Mouse (Mus musculus): Measurements from ENCODE around the gene Mia3. TPM values are rescaled to one million over a fixed set of nuclear protein-coding genes. Genes with fewer than 3 reads are reported as not detected.
"Not testable (repeated sequence)": the region's sequence is repeated elsewhere in the genome, so short reads cannot be mapped to it uniquely, and the experiment has no call there.

Mia3 gene
- total RNA-seq, 1 experiment from 2014 or later, result 182 TPM

DNA sequence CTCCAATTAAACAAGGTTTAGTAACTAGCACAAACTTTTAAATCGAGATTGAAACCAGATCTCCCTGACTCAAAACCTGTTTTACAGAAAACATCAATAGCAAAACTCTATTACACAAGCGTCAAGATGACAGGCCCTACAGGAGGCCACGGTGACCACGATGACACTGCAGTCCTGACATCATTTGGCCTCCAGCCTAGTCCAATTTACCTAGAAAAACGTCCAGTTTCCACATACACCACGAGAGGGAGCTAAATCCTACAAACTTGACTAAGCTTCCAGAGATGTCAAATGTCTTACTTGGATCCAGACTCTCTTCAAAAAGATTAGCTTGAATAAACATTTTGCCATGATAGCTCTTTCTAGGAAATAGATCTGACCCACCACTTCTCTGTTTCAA, 19.5 kb downstream of the Mia3 start:
- peak; percentile 86 for ATAC-seq (ENCODE audit: extremely low read depth, insufficient number of reproducible peaks, low FRiP score, poor library complexity, severe bottlenecking)

DNA sequence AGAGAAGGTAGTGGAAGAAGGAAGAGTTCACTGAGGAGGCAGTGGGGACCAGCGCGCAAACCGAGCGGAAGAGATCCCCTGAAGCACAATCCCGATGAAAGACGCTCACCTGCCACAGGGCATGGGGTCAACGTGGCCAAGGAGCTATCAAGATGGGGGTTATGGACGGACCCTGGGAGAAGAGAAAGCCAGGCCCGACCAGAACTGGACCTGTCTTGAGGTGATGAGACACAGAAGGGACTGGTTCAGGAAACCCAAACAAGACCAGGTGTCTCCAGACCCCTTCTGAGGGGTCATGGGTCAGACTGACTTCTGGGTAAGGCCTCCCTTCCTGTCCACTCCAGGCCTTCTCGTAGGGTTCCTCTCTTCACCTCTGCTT, 23.5 kb downstream of the Mia3 start:
- no peak for ATAC-seq (ENCODE audit: extremely low read depth, insufficient number of reproducible peaks, low FRiP score, poor library complexity, severe bottlenecking)

DNA sequence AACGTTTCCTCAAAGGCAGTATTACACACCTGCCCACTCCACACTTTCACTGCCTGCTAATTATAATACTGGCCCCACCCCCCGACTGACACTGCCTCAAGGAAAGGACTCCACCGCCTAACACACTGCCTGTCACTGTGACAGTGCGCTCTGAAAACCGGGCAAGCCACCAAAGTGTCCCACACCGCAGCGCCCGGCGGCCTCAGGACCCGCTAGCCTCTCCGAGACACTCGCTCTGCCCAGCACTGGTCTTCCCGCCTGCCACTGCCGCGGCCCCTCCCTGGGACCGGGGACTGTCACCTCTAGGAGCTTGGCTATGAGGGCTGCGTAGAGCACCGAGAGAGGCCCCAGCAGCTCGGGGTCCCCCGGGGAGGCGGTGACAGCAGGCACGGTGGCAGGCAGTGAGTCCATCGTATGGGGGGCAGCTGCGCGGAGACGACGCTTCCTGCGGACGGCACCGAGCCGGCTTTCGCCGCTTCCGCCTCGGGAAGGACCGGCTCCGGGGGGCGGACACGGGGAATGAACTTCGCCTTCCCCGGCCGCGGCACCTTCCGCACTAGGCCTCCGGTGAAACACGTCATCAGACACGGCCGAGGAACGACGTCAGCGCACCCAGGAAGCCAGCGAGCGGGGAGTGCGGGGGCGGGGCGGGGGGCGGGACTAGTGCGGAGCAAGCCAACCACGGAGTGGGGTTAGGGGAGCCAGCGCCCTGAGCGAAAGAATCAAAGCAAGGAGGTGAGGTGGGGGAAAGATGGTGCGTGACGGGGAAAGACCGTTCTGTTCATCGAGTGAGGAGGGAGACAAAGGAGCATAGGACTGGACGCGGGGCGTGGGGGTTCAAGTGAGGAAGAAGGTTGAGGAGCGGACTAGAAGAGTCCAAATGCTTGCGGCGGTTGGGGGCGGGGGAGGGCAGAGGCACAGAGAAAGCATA, 24.2 kb downstream of the Mia3 start:
- peak; percentile 83 for ATAC-seq (ENCODE audit: extremely low read depth, insufficient number of reproducible peaks, low FRiP score, poor library complexity, severe bottlenecking)

DNA sequence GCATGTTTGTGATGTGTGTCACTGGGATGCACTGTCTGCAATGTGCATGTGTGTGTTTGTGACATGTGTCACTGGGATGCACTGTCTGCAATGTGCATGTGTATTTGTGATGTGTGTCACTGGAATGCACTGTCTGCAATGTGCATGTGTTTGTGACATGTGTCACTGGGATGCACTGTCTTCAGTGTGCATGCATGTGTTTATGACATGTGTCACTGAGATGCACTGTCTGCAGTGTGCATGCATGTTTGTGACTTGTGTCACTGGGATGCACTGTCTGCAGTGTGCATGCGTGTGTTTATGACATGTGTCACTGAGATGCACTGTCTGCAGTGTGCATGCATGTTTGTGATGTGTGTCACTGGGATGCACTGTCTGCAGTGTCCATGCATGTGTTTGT, 26.5 kb downstream of the Mia3 start:
- ATAC-seq (ENCODE audit: extremely low read depth, insufficient number of reproducible peaks, low FRiP score, poor library complexity, severe bottlenecking), result not testable (repeated sequence)

DNA sequence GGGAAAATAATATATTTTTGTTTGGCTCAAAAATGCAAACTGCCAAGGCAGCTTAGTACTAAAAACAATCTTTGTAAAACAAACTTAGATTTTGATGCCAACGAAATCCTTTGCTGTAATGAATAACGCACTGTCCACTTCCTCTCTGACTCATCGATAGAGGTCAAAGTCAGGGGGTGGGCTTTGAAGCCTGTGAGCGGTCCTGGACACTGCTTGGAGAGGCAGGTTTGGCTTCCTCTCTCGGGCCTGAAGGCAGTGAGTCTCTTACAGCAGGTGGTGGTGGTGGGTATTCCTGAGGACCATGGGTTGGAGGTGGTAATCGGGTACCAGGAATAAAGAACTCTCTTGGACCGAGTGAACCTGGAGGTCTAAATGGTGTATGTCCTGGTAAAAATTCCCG, 42.2 kb downstream of the Mia3 start:
- ATAC-seq (ENCODE audit: extremely low read depth, insufficient number of reproducible peaks, low FRiP score, poor library complexity, severe bottlenecking), result no peak

DNA sequence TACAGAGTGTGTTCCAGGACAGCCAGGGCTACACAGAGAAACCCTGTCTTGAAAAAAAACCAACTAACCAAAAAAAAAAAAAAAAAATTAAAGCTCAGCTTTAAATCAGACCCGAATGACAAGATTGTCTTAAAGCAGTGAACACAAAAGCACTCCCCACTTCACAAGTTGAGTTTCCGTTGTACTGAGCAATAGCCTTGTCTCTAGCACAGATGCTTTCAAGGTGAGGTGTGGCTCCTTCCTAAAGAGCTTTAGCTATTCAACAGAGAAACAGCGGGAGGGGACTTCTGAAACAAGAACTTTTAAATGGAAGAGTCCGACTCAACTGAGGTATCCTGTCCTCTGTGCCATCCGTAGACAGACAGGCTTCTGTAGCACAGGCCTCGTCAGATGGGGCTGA, 44.9 kb downstream of the Mia3 start:
- ATAC-seq (ENCODE audit: extremely low read depth, insufficient number of reproducible peaks, low FRiP score, poor library complexity, severe bottlenecking), result no peak

DNA sequence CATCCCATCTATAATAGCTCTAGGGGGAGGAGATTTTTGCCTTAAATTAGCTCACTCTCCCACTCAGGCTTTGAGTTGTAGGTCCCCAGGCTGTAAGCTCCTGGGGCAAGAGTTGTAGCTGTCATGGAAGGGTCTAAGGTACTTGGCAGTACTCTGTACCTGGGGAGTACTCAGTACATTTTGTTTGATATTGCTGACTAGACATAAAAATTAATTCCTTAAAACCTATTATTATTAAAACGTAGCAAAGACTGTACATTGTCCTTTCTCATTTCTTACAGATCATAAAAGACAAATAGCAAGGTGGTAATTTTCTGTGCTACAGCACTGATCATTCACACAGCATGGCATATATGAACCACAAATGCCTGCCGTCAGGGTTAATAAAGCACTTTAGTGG, 45.4 kb downstream of the Mia3 start:
- no peak for ATAC-seq (ENCODE audit: extremely low read depth, insufficient number of reproducible peaks, low FRiP score, poor library complexity, severe bottlenecking)

DNA sequence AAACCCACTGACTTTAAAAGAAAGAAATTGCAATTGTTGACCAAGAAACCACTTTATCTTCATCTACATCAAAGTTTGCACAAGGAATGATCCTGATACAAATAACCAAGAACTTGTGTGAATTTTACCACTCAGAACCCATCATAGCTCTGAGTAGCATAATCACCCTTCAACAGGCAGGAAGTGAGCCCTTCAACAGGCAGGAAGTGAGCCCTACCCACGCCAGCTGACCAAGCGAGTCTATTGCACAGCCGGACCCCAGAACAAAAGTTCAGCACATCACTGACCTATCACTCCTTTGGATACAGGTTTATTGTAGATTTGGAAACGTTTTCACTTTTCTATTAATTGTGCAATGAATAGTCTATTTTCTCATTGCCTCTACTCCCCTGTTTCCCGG, 46.9 kb downstream of the Mia3 start:
- not testable (repeated sequence) for ATAC-seq (ENCODE audit: extremely low read depth, insufficient number of reproducible peaks, low FRiP score, poor library complexity, severe bottlenecking)

DNA sequence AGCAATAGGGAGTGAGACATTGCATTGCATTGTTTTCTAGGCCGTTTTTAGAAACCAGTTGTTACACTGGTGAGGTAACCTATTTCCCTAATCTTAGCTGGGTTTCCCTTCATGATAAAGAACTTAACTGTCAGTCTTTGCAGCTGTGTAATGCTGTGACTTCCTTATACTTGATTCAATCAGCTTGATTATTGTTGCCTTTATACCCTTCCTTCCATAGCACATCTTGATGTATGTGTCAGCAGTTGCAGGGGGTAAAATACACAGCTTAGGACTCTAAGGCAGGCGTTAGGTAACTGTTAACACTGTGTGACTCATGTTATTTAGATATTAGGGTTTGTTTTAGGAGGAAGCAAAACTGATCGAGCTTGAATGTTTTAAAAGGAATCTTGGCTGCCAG, 48.6 kb downstream of the Mia3 start:
- no peak for ATAC-seq (ENCODE audit: extremely low read depth, insufficient number of reproducible peaks, low FRiP score, poor library complexity, severe bottlenecking)

DNA sequence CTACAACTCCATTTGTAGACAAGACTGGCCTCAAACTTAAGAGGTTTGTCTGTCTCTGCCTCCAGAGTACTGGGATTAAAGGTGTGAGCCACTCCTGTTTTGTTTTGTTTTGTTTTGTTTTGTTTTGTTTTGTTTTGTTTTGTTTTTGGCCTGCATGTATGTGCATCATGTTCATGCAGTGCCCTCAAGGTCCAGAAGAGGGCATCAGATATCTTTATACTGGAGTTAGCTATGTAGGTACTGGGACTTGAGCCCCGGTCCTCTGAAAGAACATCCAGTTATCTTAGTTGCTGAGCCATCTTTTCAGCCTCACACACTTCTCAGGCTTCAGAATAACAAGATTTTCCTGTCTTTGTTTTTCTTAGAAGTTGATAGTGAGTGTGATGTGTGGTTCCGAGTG, 53.6 kb downstream of the Mia3 start:
- ATAC-seq (ENCODE audit: extremely low read depth, insufficient number of reproducible peaks, low FRiP score, poor library complexity, severe bottlenecking), result no peak

DNA sequence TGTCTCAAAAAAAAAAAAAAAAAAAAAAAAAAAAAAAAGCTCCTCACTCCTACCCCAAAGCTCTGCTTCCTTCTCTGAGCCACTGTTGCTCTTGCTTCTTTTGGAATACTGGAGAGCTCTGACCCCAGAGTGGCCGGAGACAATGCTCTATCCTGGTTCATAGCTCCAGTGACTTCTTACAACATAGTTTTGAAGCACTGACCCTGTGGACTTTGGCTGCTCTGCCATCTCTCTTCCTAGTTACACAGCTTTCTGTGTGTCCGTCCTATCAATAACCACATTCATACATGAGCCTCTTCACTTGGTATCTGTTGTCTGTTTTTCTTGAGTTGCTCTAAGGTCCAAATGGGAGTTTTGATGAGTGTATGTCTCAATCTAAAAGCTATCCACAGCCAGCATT, 57.3 kb downstream of the Mia3 start:
- ATAC-seq (ENCODE audit: extremely low read depth, insufficient number of reproducible peaks, low FRiP score, poor library complexity, severe bottlenecking), result no peak

DNA sequence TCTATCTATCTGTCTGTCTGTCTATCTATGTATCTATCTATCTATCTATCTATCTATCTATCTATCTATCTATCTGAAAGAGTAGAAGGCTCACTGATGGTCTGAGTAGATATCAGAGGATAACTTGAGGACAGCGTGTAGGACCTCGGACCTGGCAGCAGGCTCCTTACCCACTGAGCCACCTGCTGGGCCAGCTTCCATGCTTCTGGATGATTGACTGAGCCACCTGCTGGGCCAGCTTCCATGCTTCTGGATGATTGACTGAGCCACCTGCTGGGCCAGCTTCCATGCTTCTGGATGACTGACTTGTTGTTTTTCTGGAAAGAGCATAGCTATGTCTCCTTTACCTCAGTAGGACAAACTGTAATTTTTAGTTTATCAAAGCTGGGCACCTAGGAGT, 59.8 kb downstream of the Mia3 start:
- not testable (repeated sequence) for ATAC-seq (ENCODE audit: extremely low read depth, insufficient number of reproducible peaks, low FRiP score, poor library complexity, severe bottlenecking)

DNA sequence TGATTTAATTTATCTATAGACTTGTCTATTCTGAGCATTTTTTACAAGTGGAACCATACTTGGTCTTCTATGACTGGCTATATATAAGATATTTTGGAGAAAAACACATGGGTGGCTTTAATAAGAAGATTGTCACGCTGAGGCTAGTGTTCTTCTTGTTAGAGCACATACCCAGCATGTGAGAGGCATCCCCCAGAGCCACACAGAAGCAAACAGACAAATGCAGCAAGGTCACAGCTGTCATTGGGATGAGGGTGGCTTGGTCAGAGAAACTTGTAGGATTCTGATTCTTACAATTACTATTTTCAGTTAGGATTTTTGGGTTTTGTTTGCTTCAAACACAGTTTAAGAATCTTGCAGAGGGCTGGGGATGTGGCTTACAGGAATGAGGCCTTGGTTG, 60.9 kb downstream of the Mia3 start:
- ATAC-seq (ENCODE audit: extremely low read depth, insufficient number of reproducible peaks, low FRiP score, poor library complexity, severe bottlenecking), result no peak

DNA sequence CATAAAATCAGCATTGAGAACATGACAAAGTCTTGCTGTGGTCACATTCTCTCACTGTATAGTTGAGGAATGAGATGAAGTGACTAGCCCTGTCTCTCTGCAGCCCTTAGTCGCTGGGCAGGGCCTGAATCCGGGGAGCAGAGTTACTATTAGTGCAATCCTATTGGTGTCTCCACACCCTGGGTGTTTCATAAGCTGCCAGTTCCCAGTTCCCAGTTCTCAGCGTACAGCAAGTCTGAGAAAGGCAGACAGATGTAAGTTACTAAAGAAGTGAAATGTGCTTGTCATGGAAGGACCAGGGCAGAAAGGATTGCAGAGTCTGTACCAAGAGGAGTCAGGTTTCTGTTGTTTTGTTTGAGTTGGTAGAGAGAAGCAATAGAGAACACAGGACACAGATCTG, 61.8 kb downstream of the Mia3 start:
- ATAC-seq (ENCODE audit: extremely low read depth, insufficient number of reproducible peaks, low FRiP score, poor library complexity, severe bottlenecking), result no peak

DNA sequence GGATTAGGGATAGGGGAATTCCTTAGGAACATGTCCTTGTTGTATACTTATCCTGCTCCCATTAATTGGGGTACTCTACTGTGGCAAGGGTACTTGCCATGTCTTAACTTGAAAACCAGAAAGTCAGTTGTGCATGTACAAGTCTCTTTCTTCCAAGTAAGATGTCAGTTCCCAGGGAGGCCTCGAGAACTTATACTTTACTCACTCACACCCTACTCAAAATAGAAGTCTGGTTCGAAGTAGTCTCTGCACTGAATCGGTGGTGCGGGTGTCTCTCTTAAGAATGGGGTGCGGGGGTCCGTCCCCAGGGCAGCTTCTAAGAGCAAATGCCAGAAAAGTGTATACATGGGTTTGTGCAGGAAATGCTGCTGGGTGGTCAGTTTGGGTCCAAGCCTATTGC, 70.2 kb downstream of the Mia3 start:
- ATAC-seq (ENCODE audit: extremely low read depth, insufficient number of reproducible peaks, low FRiP score, poor library complexity, severe bottlenecking), result no peak

DNA sequence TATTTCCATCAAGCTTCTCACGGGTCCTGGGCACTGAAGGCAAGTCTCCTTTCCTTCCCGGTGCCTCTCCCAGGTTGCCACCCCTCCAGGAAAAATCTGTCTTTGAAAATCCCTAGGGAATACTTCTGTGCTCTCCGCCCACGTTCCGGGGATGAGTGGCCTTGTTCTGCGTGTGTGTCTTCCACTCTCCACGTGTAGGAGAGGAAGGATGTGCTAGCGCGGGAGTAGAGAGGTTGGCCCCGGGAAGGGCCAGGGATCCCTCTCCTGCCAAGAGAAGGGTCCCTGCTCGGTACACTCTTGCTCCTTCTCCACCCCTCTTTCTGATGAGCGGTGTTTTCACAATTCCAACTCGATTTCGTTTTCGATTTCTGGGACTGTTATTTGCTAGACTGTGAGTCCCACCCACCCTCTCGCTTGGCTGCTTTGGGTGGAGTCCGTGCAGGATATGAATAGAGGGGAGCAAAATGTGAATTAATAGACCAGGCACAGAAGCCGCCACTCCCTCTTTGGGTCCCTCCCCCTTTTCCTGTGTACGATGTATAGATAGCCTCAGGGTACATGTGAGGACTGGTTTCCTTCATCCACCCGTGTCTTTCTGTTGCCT, 71.4 kb downstream of the Mia3 start:
- ATAC-seq (ENCODE audit: extremely low read depth, insufficient number of reproducible peaks, low FRiP score, poor library complexity, severe bottlenecking), result peak; percentile 28; the same call in 1 of the 2 replicates

DNA sequence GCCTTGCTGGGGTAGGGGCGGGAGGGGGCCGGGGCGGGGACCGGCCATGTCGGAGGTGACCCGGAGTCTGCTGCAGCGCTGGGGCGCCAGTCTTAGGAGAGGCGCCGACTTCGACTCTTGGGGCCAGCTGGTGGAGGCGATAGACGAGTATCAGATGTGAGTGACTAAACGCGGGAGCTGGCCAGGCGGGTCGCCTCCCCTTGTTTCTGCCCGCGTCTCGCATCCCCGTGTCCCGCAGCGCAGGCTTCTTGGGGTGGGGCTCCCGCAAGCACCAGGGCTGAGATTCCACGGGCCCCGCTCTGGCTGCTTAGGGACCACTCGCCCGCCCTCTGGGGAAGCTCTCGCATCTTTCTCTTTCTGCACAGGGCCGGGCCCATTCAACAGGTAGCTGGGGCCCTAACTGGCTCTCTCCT, 71.9 kb downstream of the Mia3 start:
- no peak for ATAC-seq (ENCODE audit: extremely low read depth, insufficient number of reproducible peaks, low FRiP score, poor library complexity, severe bottlenecking)

DNA sequence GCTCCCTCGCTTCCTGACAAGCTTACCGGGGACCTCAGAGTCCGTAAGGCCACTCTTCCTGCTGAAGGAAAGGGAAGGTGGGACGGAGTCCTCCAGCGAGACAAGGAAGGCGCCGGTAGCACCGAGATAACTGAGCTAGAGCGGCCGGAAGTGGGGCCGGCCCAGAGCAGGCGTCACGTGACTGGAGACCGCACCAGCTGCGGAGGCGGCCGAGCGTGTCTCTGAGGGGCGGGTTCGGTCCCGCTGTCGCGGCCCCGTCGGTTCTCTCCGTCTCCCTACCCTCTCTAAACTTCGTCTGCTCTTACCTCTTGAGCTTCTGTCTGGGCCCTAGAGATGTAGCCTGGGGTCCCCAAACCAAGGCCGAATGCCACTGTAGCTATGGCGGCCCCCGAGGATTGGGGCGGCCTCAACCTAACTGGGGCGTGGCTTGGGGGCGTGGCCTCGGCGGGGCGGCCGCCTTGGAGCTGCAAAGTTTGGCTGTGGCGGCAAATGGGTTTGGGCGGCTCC, 72.4 kb downstream of the Mia3 start, which contains the start of gene Brox:
Brox (minus strand) TSS at position 393 of the 507 bp plus-strand sequence.
- ATAC-seq (ENCODE audit: extremely low read depth, insufficient number of reproducible peaks, low FRiP score, poor library complexity, severe bottlenecking), result peak; percentile 40

DNA sequence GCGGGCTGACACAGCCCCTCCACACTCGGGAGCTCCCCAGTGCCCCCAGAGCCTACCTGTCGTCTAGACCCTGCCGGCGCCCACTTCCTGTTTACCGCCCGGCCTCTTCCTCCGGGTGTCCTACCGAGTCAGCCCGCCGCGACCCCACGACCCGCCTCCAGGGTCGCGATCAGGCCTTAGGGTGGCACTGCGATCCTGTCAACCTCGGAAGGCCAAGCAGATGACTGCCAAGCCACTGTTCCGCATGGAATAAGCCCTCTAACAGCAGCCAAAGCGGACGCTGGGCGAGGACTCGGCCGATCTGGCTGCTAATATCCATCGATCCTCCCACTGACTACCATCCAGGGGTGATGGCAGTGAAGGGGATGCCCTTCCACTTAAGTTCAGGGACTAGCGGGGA, 72.9 kb downstream of the Mia3 start, which contains the start of gene Aida:
Aida (plus strand) TSS at position 126 of the 400 bp plus-strand sequence.
- ATAC-seq (ENCODE audit: extremely low read depth, insufficient number of reproducible peaks, low FRiP score, poor library complexity, severe bottlenecking), result peak; percentile 2; the same call in 1 of the 2 replicates

DNA sequence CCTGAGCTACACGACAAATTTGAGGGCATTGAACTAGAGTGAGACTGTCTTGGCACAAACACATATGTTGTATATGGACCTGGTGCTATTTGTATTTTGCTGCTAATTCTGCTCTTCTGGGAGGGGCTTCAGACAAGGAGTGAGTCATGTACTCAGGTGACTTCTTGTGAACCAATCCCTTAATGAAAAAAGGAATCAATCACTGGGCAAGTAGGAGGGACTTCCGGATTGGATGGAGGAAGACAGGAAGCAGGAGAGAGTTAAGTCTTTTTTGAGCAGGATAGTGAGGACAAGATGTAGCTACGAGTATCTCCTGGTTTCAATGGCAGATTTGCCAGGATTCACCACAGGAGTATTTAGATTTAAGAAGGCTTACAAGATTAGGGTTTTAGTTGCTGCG, 79.8 kb downstream of the Mia3 start:
- no peak for ATAC-seq (ENCODE audit: extremely low read depth, insufficient number of reproducible peaks, low FRiP score, poor library complexity, severe bottlenecking)
